Mouse (Mus musculus) lung, postnatal 25 days (tissue): ENCODE results near the gene Kank3.
"Not testable (repeated sequence)": the region's sequence is repeated elsewhere in the genome, so short reads cannot be mapped to it uniquely, and the experiment has no call there.

Experiments used
- DNase-seq: peaks from one replicate; pipeline ENCODE4 v3.0.0; 2022; ENCODE audit warnings: low spot score

The Kank3 gene

GRCm38 (mm10) chr17:33807181-33807888, 3.0 kb upstream of the Kank3 start:
- no peak for DNase-seq

- no peak for DNase-seq
These were observed 2.1 kb upstream of the Kank3 start for GRCm38 (mm10) chr17:33808192-33808591.

- no peak for DNase-seq
These were observed 810 bp downstream of the Kank3 start for GRCm38 (mm10) chr17:33811142-33811516.

- DNase-seq, result peak; percentile 68
These were observed 2.2 kb downstream of the Kank3 start for GRCm38 (mm10) chr17:33812475-33812874.

GRCm38 (mm10) chr17:33812990-33813389, 2.7 kb downstream of the Kank3 start:
- peak; percentile 86 for DNase-seq

- DNase-seq, result no peak
These were observed 5.1 kb downstream of the Kank3 start for GRCm38 (mm10) chr17:33815399-33815798.

GRCm38 (mm10) chr17:33816612-33817011, 6.3 kb downstream of the Kank3 start:
- DNase-seq, result no peak

- peak; percentile 90 for DNase-seq
These were observed 7.1 kb downstream of the Kank3 start for GRCm38 (mm10) chr17:33817184-33817968.

- DNase-seq, result no peak
These were observed 7.8 kb downstream of the Kank3 start for GRCm38 (mm10) chr17:33817969-33818643.

- no peak for DNase-seq
These were observed 12.2 kb downstream of the Kank3 start for GRCm38 (mm10) chr17:33822436-33822959.

- DNase-seq, result not testable (repeated sequence)
These were observed 12.9 kb downstream of the Kank3 start for GRCm38 (mm10) chr17:33823171-33823570.

- peak; percentile 98 for DNase-seq
These were observed 14.0 kb downstream of the Kank3 start, which contains the start of the genes Rps28 and Ndufa7 for GRCm38 (mm10) chr17:33824084-33824996. Rps28 (minus strand) TSS chr17:33824562. Ndufa7 (plus strand) TSS chr17:33824572.

GRCm38 (mm10) chr17:33824997-33825330, 14.6 kb downstream of the Kank3 start:
- not testable (repeated sequence) for DNase-seq

- no peak for DNase-seq
These were observed 15.1 kb downstream of the Kank3 start for GRCm38 (mm10) chr17:33825462-33825861.

- DNase-seq, result peak; percentile 83
These were observed 16.5 kb downstream of the Kank3 start for GRCm38 (mm10) chr17:33826850-33827249.

- peak; percentile 92 for DNase-seq
These were observed 18.6 kb downstream of the Kank3 start for GRCm38 (mm10) chr17:33828892-33829291.

GRCm38 (mm10) chr17:33829561-33829960, 19.2 kb downstream of the Kank3 start:
- DNase-seq, result no peak

GRCm38 (mm10) chr17:33842966-33843795, 32.9 kb downstream of the Kank3 start, which contains the start of gene Cd320:
Cd320 (plus strand) TSS chr17:33843091.
- DNase-seq, result peak; percentile 93

GRCm38 (mm10) chr17:33844196-33844595, 33.9 kb downstream of the Kank3 start:
- DNase-seq, result no peak

- no peak for DNase-seq
These were observed 37.8 kb downstream of the Kank3 start for GRCm38 (mm10) chr17:33848139-33848538.
